Mouse (Mus musculus): ENCODE measurements around the gene Rad21l.
A peak's percentile ranks its signal among the peaks of the same experiment; 100 is the strongest.

Gene Rad21l

GRCm38 (mm10) chr2:151668433-151668832 is at the start of gene Rad21l:
TSS of gene Rad21l (minus strand) at chr2:151668533.
- no peak for DNase-seq

GRCm38 (mm10) chr2:151716318-151717055 is 48.2 kb upstream of the Rad21l start:
- no peak for DNase-seq

GRCm38 (mm10) chr2:151715526-151715925 is 47.2 kb upstream of the Rad21l start:
- no peak for DNase-seq

- DNase-seq: no peak
Measured at GRCm38 (mm10) chr2:151712647-151713046, 44.3 kb upstream of the Rad21l start.

GRCm38 (mm10) chr2:151702851-151703190 is 34.5 kb upstream of the Rad21l start:
- DNase-seq: no peak

- DNase-seq: peak; percentile 63 to 74
Measured at GRCm38 (mm10) chr2:151702146-151702850, 34.0 kb upstream of the Rad21l start.

GRCm38 (mm10) chr2:151701231-151702145 is 33.2 kb upstream of the Rad21l start, which contains the start of gene Tmem74b:
TSS of gene Tmem74b (plus strand) at chr2:151702008.
- peak; percentile 35 to 53 for DNase-seq

GRCm38 (mm10) chr2:151682976-151683375 is 14.6 kb upstream of the Rad21l start:
- DNase-seq: no peak

GRCm38 (mm10) chr2:151682357-151682756 is 14.0 kb upstream of the Rad21l start:
- peak; percentile 34 to 62 for DNase-seq

- peak; percentile 25 to 41 for DNase-seq
Measured at GRCm38 (mm10) chr2:151676234-151676633, 7.9 kb upstream of the Rad21l start.

GRCm38 (mm10) chr2:151670968-151671329 is 2.6 kb upstream of the Rad21l start:
- peak in 1 of 2 experiments; percentile 53 for DNase-seq

GRCm38 (mm10) chr2:151670026-151670967 is 2.0 kb upstream of the Rad21l start:
- peak in 1 of 2 experiments; percentile 10 for DNase-seq

GRCm38 (mm10) chr2:151652053-151652452 is 16.3 kb downstream of the Rad21l start:
- DNase-seq: no peak

GRCm38 (mm10) chr2:151636015-151636402 is 32.3 kb downstream of the Rad21l start:
- DNase-seq: no peak

GRCm38 (mm10) chr2:151635362-151636014 is 32.8 kb downstream of the Rad21l start:
- DNase-seq: no peak

- DNase-seq: peak in 1 of 2 experiments; percentile 30
Measured at GRCm38 (mm10) chr2:151634903-151635302, 33.4 kb downstream of the Rad21l start.

- no peak for DNase-seq
Measured at GRCm38 (mm10) chr2:151632982-151633381, 35.4 kb downstream of the Rad21l start.

GRCm38 (mm10) chr2:151632159-151632814 is 36.0 kb downstream of the Rad21l start, which contains the start of gene Snph:
TSS of gene Snph (minus strand) at chr2:151632593.
- DNase-seq: peak; percentile 85 to 88

- peak in 1 of 2 experiments; percentile 32 for DNase-seq
Measured at GRCm38 (mm10) chr2:151631406-151632158, 36.8 kb downstream of the Rad21l start.

GRCm38 (mm10) chr2:151629310-151629709 is 39.0 kb downstream of the Rad21l start:
- DNase-seq: no peak
